Mouse (Mus musculus): ENCODE data around the gene Krt2.
A peak's percentile ranks its signal among the peaks of the same experiment; 100 is the strongest.

Gene Krt2

DNA sequence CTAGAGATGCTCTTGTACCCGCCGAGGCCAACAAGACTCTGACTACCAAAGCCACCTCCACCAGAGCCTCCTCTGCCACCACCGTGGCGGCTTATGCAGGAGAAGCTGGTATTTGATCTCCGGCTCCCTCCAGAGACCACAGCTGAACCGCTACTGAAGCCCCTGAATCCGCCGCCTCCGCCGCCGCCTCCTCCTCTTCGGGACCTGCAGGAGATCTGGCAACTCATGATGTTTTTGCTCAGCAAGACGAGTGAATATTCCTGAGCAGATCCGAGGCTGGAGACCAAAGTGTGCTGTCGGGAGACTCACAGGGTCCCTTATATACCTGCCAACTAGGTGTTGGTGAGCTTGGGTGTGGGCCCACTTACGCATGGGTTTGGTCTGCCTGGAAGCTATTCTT is at the start of gene Krt2:
Gene Krt2, minus strand, starts transcription at position 295 of the 400 bp plus-strand sequence.
- no peak for DNase-seq (ENCODE audit: low spot score in 2 of 2)

DNA sequence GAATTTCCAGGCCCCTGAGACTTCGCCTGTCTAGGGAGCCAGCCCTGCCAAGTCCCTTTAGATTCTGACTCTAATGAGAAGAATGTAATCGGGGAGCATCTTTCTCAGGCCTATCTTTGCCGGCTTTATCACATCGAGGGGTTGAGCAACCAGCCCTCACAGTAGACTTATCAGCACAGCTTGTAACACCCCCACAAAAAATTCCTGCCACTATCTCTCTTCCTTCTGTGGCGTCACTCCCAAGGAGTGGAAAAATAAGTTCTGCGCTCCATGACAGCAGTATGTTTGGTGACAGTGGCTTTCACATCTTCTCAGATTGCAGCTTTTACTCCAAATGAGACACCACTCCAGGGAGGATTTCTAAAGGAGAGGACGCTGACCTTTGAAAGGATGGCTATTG is 48.8 kb upstream of the Krt2 start:
- no peak for DNase-seq (ENCODE audit: low spot score in 2 of 2)

DNA sequence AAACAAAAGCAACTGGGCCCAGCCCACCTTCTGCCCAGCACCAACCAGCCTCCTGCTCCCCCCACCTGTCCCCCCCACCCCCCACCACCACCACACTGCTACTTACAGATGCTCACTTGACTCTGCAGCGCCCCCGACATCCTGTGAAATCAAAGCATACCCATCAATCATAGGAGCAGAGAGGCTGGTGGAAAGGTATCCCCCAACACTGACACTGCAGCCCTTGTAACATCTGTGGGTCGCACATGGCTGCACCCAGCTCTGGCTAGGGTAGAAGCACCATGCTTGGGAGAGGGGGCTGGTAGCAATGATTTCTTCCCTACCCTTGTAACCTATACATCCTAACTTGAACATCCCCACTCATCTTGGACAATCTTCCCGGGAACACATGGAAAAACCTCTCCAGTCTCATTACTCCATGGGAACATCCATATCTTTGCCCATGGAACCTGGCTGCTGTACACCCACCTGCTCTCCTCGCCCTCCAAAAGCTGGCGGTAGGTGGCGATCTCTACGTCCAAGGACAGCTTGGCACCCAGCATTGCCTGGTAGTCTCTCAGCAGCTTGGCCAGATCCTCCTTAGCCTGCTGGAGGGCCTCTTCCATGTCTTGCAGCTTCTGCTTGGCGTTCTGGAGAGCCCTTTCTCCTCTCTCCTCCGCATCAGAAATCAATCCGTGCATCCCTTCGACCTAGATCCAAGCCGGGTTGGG is 42.6 kb upstream of the Krt2 start:
- no peak for DNase-seq (ENCODE audit: low spot score in 2 of 2)

DNA sequence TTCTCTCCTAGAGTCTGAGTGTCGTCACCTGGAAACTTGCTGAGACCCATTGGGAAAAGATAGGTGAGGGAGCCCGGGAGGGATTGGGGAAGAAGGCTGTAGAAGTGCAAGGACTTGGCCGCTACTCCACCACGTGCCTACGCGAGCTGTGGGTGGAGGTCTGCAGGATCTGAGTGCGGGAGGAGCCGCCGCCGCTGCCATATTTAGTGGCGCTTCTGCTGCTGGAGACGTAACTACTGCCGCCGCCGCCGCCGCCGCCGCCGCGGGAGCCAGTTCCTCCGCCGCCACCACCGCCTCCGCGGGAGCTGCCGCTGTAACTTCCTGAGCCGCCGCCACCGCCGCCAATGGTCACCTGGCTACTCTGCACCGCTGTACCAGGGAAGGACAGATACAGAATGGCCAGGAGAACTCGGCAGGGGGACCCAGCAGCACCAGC is 41.8 kb upstream of the Krt2 start:
- DNase-seq (ENCODE audit: low spot score in 2 of 2): no peak

DNA sequence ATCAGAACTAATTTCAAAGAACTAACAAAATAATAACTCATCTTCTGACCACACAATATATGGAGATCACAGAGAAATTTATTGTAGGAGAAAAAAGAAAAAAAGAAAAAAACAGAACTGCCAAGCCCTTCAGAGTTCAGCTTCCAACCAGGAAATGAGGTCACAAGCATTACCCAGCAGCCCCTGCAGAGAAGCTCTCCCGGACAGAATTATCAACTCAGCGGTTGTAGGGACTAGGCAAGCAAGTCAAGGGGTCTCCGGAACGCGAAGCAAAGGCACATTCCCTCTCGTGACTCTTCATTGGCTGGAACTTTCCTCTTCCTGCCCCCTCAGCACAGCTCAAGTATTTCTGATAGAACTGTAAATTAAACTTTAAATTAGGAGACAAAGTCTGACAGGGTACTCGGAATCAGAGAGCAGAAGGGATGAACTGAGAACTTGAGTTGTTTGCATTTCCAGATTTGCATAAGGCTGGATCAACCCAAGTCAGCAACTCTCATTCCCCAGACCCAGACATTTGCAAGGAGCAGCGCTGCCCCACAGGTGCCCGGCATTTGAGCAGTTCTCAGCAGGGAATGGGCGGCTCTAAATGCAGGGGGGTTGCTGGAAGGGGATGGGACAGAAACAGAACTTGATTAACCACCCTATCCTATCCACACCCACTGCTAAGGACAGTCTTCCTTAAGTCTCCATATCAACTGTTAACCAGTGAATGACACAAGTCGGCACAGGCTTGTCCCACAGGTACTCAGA is 40.9 kb upstream of the Krt2 start:
- DNase-seq (ENCODE audit: low spot score in 2 of 2): no peak

DNA sequence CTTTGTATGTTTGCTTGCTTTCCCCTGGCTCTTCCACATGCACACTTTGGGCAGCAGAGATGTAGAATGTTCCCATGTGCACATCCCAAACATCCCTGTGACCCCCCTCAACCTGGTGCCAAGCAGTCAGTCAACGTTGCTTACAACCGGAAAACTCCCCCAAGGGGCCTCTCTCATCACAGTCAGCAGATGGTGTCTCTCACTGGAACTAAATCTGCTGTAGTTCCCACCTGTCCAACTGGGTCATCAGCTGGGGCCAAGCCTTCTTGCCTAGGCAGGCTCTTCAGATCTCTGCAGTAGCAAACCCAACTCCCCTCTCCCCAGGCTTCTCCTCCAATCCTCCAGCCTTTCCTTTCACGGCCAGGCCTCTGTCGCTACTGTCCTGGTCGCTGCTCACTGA is 38.7 kb upstream of the Krt2 start:
- no peak for DNase-seq (ENCODE audit: low spot score in 2 of 2)

DNA sequence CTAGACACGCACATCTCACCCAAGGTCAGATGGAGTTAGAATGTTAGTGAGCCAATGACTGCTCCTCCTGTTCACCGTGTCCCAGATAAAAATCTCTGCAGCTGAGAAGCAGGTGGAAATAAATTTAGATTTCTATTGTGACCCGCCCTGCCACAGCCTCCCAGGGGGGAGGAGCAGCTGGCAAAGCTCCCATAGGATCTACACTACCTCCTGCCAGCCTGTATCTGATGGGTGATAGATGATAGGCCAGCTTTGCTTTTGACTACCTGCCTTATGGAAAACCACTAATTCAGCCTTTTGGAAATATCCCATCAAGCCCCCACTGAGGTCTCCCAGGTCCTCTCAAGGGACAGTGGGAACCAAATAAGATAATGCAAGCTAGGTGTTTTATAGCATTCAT is 37.8 kb upstream of the Krt2 start:
- no peak for DNase-seq (ENCODE audit: low spot score in 2 of 2)

DNA sequence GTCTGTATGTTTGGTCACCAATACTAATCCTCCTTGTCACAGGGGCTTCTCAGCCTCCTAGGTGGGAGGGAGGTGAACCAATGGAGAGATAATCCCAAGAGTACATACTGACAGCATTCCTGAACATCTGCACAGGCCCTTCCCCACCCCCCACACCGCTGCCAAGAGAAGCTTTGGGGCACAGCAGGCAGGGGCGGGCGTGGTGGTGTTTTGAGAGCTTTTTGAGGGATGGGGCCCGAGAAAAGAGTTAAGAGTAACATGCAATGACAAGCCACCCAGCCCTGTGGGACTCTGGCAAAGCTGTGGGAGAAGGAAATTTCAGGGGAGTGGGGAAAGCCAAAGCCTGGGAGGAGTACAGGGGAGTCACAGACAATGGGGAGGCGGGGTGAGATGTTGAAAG is 36.3 kb upstream of the Krt2 start:
- DNase-seq (ENCODE audit: low spot score in 2 of 2): no peak

DNA sequence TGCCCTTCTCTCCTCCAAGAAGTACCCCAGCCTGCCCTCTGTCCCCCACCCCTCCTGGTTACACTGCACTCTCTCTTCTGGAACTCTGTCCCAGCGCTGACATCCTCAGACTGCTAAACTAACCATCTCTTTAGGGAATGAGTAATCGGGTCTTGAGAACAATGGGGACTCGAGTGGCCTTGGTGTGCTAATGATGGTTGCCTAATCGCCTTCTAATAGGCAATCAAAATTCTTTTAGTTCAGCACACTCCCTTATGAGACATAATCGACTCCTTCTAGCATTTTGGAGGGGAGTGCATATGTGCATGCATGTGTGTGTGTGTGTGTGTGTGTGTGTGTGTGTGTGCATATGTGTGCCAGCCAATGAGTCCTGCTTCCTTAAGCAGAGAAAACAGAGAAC is 34.6 kb upstream of the Krt2 start:
- no peak for DNase-seq (ENCODE audit: low spot score in 2 of 2)

DNA sequence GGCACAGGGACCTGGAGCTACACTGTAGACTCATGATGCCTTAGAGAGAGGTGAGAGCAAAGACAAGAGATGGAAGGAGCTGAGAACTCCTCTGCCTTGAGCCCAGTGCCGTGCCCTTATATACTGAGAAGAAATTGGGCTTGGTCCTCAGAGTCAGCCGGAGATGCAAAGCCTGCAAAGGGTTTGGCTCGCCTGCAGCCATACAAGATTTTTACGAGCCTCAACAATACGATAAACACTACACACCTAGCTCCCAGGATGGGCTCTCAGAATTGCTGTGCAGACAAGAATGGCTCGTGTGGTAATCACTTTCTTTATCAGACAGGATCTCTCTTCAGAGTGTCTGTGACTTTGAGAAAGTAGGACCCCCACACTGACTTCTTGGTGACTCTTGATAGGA is 32.7 kb upstream of the Krt2 start, which contains the start of gene Krt1:
Gene Krt1, minus strand, starts transcription at position 101 of the 400 bp plus-strand sequence.
- no peak for DNase-seq (ENCODE audit: low spot score in 2 of 2)

DNA sequence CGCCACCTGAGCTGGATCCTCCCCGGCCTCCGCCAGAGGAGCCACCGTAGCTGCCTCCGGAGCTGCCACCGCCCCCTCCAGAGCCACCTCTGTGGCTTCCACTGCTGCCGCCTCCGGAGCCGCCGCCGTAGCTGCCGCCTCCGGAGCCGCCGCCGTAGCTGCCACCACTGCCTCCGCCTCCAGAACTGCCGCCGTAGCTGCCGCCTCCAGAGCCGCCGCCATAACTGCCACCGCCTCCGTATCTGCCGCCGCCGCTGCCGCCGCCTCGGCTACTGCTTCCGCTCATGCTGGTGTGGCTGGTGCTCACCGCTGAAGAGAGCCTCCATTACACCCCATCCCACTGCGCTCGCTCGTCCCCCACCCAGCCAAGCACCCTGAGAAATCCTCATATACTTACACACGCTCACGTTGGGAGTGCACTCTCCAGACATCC is 28.0 kb upstream of the Krt2 start:
- peak in 1 of 2 experiments; percentile 65 for DNase-seq (ENCODE audit: low spot score in 2 of 2)

DNA sequence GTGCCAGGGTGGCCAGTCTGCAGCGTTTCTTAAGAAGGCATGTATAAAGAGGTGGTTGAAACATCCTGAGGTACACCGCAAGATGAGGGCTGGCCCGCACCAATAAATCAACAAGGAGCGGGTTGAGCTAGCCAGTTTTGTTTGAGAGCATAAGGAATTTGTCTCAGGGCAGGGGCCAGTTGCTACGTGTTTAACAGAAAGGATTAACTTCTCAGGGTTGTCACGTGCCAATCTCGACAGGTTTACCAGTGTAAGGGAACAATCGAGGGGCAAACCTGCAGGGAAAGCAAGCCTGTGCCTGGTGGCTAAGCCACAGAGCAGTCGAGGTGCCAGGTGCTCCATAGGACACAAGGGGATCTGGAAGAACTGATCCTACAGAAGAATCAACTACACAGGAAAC is 25.2 kb upstream of the Krt2 start:
- no peak for DNase-seq (ENCODE audit: low spot score in 2 of 2)

DNA sequence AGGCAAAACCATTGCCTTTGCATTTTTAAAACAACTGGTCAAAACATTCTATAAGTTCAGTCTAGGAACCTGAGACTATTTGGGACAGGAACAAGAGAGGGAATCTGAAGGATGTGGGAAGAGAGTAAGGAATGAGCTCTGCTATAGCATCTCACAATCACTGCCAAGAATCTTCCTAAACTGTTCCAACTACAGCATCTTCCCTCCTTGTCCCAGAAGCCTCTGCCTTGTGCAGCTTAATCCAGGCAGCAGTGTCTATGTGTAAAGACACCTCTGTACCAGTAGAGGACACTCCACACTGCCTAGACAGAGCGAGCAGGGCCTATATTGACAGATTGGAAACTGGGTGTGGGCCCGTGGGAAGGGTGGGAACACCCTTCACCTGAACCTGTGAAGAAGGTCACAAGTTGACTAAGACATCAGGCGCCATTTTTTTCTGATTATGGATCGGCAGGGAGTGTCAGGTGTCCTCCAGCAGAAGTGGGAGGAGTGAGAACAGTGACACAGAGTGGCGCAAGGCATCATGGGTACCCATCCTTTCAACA is 16.9 kb upstream of the Krt2 start:
- DNase-seq (ENCODE audit: low spot score in 2 of 2): no peak

DNA sequence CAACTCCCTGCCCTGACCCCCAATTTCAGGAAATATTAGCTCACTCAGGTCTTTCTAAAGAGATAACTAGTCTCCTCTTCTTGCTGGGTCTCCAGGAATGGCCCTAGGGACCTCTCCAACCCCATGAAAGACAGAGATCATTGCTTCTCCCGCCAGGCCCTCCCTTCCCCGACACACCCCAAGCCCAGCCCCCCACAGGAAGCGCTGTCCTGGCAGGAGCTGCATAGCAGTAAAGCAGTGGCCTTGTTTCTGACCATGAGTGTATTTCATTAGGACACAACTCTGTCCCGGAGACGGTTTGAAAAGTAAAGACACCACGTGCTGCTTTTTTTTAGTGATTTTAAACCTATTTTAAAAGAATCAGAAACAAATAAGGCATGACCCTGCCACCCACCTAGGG is 15.2 kb upstream of the Krt2 start:
- no peak for DNase-seq (ENCODE audit: low spot score in 2 of 2)

DNA sequence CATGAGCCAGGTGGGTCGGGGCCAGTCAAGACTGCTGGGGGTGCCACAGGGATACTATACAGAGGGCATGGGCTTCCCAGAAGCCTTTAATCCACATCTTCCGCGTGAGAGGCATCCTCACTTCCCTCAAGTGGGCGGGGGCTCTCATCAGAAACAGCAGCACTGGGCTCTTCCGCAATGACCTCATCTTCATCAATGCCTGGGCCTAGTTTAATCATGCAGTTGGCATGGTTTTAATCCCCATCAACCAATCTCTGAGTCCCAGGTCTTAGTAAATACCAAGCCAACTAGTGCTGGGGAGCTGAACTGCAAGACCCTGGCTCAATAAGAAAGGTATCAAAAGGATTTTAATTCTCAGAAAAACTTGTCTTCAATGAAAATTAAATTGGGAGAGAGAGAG is 11.5 kb upstream of the Krt2 start:
- no peak for DNase-seq (ENCODE audit: low spot score in 2 of 2)

DNA sequence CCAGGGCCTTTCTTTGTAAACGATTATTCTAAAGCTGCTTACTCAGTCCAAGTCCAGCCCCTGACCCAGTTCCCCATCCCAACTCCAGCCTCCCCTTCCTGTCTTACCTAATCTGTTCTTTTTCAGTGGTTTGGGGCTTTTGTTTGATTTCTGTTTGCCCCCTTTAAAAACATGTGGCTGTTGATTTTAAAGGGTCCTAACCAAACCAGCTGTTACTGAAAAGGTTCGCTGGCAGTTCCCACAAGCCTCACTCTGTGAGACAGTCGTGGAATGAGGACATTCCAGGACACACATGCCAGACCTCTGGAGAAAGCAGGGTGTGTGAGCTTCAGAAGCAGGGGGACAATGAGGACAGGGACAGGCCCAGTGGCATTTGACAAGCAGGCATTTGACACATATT is 3.8 kb upstream of the Krt2 start:
- DNase-seq (ENCODE audit: low spot score in 2 of 2): no peak

DNA sequence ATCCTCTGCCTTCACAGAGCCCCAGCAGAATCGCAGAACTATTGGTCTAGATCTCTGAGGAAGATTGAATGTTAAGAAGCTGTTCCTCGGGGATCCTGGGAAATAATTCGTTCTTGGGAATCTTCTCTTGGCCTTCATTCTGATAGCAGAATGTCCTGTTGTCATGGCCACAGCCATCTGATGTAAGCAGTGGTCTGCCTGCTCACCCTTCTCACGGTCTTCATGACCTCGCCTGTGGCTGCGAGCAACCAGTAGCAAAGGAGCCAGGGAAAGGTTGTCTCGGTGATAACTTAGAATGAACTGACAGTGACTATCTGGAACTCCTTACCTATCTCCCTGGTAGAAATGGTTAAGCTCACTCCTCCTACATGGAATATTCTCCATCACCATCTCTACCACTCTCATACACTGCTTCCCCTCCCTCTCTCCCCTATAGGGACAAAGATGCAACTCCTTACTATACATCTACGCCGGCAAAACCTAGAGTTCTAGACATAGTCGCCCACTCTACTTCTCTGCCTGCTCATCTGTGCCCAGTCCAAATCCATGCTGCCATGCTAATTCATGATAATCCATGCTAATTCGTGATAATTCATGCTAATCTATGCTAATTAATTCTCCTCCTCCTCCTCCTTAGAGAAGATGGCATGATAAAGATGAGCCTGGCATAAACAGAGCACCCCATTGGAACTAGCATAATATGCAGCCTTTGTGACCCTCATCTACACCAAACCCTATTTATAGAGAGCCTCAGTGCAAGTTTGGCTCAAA is 14.7 kb downstream of the Krt2 start:
- DNase-seq (ENCODE audit: low spot score in 2 of 2): no peak

DNA sequence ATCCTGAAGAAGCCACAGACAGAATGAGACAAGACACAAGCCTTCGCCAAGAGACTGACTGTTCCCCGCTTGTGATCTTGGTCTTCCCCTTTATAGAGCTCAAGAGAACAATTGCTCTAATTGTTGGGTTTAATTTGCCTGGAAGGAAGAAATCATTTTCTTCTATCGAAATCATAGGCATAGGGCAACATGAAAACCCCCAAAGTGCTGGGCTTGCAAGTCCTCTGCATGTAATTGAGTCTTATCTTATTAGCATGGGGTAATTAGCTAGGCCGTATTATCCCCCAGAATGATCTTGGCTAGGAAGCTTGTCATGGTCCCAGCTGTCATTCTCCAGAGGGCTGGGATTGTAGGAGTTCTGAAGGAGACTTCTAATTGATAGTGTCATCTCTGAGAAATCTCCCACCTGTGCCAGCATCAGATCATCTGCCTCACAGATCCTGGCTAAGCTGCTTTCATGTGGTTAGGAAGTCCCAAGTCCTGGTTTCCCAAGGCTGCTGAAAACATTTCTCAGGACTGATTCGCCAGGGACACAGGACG is 15.6 kb downstream of the Krt2 start, which contains the start of gene Krt73:
Gene Krt73, minus strand, starts transcription at position 51 of the 540 bp plus-strand sequence.
- no peak for DNase-seq (ENCODE audit: low spot score in 2 of 2)

DNA sequence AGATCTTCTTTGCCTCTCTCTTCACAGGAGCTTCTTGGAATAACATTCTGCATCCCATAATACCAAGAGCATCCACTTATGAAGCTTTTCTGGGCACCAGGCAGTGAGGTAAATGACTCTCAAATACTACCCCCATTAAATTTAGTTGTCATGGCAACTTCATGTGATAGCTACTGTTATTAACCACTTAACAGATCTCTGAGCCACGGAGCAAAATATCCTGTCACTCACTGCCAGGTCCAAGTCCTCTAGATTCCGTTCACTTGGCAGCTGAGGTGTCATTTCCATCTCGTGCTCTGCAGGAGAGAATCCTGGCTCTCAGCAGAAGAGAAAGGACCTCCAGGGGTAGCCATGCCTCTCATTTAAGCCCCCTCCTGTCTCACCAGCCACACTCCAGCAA is 27.1 kb downstream of the Krt2 start:
- no peak for DNase-seq (ENCODE audit: low spot score in 2 of 2)

DNA sequence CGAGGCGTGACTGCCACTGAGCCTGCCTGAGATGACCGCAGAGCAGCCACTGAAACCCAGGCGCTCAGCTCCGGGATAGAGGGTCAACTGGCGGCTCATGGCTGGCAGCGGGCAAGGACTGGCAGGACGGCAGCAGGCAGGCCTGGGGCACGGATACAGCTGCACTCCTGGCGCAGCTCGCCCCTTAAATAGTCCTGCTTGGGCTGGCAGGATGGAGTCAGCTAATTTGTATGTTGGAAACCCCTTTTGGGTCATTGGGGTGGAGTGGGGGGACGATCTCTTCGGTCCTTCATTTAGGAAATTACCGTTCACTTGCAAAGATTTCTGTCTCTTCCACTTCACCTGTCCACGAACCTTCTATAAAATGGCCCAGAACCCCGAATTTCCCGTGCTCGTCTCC is 31.6 kb downstream of the Krt2 start, which contains the start of gene Krt72:
Gene Krt72, minus strand, starts transcription at position 101 of the 400 bp plus-strand sequence.
- DNase-seq (ENCODE audit: low spot score in 2 of 2): no peak

DNA sequence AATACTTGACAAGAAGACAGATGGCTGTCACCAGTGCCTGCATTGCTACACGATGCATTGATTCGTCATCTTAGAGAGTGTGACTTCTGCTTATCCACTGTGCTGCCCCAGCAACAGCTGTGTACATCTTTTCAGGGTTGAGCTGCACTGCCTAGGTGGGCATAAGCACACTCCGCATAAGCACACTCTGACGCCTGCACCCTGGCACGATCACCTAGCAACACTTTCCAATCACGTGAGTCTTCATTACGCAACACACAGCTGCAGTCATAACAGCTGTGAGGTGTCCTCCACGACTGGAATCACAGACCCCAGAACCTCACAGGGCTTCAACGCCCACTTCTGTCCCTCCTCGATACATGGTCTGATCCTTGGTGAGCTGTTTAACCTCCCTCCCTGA is 44.5 kb downstream of the Krt2 start:
- no peak for DNase-seq (ENCODE audit: low spot score in 2 of 2)

DNA sequence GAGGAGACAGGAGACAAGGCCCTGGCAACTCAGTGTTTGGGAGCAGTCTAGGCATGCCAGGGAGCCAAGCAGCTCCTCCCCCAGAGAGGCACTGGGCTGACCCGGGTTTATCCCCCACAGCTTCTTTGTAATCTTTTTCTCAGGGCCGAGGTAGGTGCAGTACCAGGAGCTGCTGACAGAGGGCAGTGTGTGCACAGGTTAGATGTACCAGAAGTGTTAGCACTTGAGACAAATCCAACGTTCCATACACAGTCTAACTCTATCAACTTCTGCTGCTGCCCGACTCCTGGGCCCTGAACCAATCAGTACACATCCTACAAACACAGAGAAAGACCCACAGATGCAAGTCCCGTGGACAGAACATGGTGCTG is 45.3 kb downstream of the Krt2 start:
- DNase-seq (ENCODE audit: low spot score in 2 of 2): peak; percentile 65 to 87

Data from spleen, postnatal 4 days (tissue).